Mouse (Mus musculus) adrenal gland, adult 2 months (tissue): ENCODE results near the gene Lhfp. TPM values are rescaled to one million over a fixed set of nuclear protein-coding genes. Genes with fewer than 3 reads are reported as not detected.

Source experiments
- DNase-seq: peaks from one replicate; pipeline ENCODE4 v3.0.0; 2021
- polyA plus RNA-seq: library from polyadenylated mRNA; depleted of rRNA; stranded (reverse); fragments of >200 nt; gene quantifications from 2 replicates; pipeline ENCODE4 v1.2.3, GENCODE M21; 2012
- total RNA-seq, 2 experiments: library from RNA; stranded (reverse); gene quantifications; 2 replicates each; pipeline ENCODE4 v1.2.3; 2021

Lhfp gene
- total and polyA plus RNA-seq, 3 experiments, result 18.9 to 36.1 (median 25.8) TPM

- DNase-seq, result no peak
Observed at GRCm38 (mm10) chr3:53040593-53041410, 526 bp upstream of the Lhfp start.

- no peak for DNase-seq
Observed at GRCm38 (mm10) chr3:53042240-53042567, 876 bp downstream of the Lhfp start.

GRCm38 (mm10) chr3:53043206-53043780 lies 2.0 kb downstream of the Lhfp start:
- no peak for DNase-seq

- DNase-seq, result no peak
Observed at GRCm38 (mm10) chr3:53044238-53044637, 2.9 kb downstream of the Lhfp start.

GRCm38 (mm10) chr3:53044682-53045299 lies 3.5 kb downstream of the Lhfp start:
- no peak for DNase-seq

GRCm38 (mm10) chr3:53045697-53046096 lies 4.4 kb downstream of the Lhfp start:
- no peak for DNase-seq

- no peak for DNase-seq
Observed at GRCm38 (mm10) chr3:53046371-53046770, 5.0 kb downstream of the Lhfp start.

- no peak for DNase-seq
Observed at GRCm38 (mm10) chr3:53052385-53052784, 11.1 kb downstream of the Lhfp start.

GRCm38 (mm10) chr3:53056430-53056829 lies 15.1 kb downstream of the Lhfp start:
- no peak for DNase-seq

GRCm38 (mm10) chr3:53059959-53060358 lies 18.6 kb downstream of the Lhfp start:
- no peak for DNase-seq

GRCm38 (mm10) chr3:53063423-53064147 lies 22.3 kb downstream of the Lhfp start:
- DNase-seq, result no peak

- no peak for DNase-seq
Observed at GRCm38 (mm10) chr3:53065267-53066094, 24.2 kb downstream of the Lhfp start.

GRCm38 (mm10) chr3:53066095-53066372 lies 24.7 kb downstream of the Lhfp start:
- no peak for DNase-seq

- no peak for DNase-seq
Observed at GRCm38 (mm10) chr3:53068399-53068798, 27.1 kb downstream of the Lhfp start.

- DNase-seq, result no peak
Observed at GRCm38 (mm10) chr3:53074264-53074663, 32.9 kb downstream of the Lhfp start.

- DNase-seq, result no peak
Observed at GRCm38 (mm10) chr3:53074761-53075160, 33.4 kb downstream of the Lhfp start.

- no peak for DNase-seq
Observed at GRCm38 (mm10) chr3:53080286-53080685, 39.0 kb downstream of the Lhfp start.

GRCm38 (mm10) chr3:53080710-53081109 lies 39.4 kb downstream of the Lhfp start:
- DNase-seq, result no peak

GRCm38 (mm10) chr3:53083717-53084116 lies 42.4 kb downstream of the Lhfp start:
- DNase-seq, result no peak

- no peak for DNase-seq
Observed at GRCm38 (mm10) chr3:53084806-53085205, 43.5 kb downstream of the Lhfp start.

GRCm38 (mm10) chr3:53086481-53087155 lies 45.3 kb downstream of the Lhfp start:
- no peak for DNase-seq
